Comparison of ENCODE assay signal across 8 mouse cellular contexts in genomic region chr16:13255855-13256635, GRCm38 (mm10). TPM values are rescaled to one million over a fixed set of nuclear protein-coding genes. Genes with fewer than 3 reads are reported as not detected.
A peak's percentile ranks its signal among the peaks of the same experiment; 100 is the strongest.
DNase-seq lines count a peak whose midpoint lies in the region; ATAC-seq lines count a peak whose summit lies in the region.

Gene Mrtfb, plus strand, starts transcription at chr16:13256481.

- DNase-seq in adrenal gland, adult 18-20 months (ENCODE audit: low spot score in 2 of 2), result peak; percentile 90 to 92
- DNase-seq in embryo, embryonic 10.5 days (ENCODE audit: low spot score), result peak; percentile 86
- DNase-seq in gastrocnemius, postnatal 14 days, result peak; percentile 91
- peak; percentile 82 to 95 for DNase-seq in left cerebral cortex, postnatal 10 days (ENCODE audit: extremely low spot score in 1 of 2, low spot score in 2 of 2)
- DNase-seq in right cerebral cortex, postnatal 10 days (ENCODE audit: low spot score in 2 of 2), result peak; percentile 92
- peak; percentile 93 for DNase-seq in urinary bladder, postnatal 14 days (ENCODE audit: low spot score)

- intact Hi-C loops in gastrocnemius, postnatal 14 days (cut with DNase I; ENCODE audit: low total_unique reads), result no loop called here
- intact Hi-C loops in left cerebral cortex, postnatal 10 days (cut with DNase I), result loop anchor here (5.0 to 10.0 kb wide), 2 partner anchors 91 to 101 kb away; no protein-coding TSS in a partner anchor

- ATAC-seq in inflammation-experienced regulatory T-cells, adult 6 months, result peak; percentile 90
- ATAC-seq in megakaryocyte progenitor cell, adult 5-6 weeks (replicated peaks; ENCODE audit: poor library complexity), result peak; percentile 94

RNA-seq across cellular contexts. Expression of gene Mrtfb, which starts in this region (rescaled TPM):
- 10 to 100 TPM; 19.8 to 24.9 TPM for total RNA-seq in adrenal gland, adult 18-20 months (2021)
- 10 to 100 TPM; 27.4 to 33.3 TPM for total RNA-seq in gastrocnemius, postnatal 14 days (2021)
- 10 to 100 TPM in 2 of 3 experiments, 1 to 10 TPM in 1; 10.0 to 16.4 (median 14.8) TPM for polyA plus RNA-seq in inflammation-experienced regulatory T-cells, adult 6 months (2017; shearing (Covaris generic))
- total RNA-seq in left cerebral cortex, postnatal 10 days (2021), result 100 to 1,000 TPM; 114 to 118 TPM
- total RNA-seq in megakaryocyte progenitor cell, adult 5-6 weeks (2015), result 11.5 and 11.7 TPM in 2 replicates
- total RNA-seq in megakaryocyte progenitor cell, adult 5-6 weeks (2017), result 2.7 and 3.9 TPM in 2 replicates

Comparison
In these comparisons a context has a peak if more than half of its experiments do, and no peak if none do; other contexts are left out.
1. Peak in every context shown above with its lines: DNase-seq and ATAC-seq.